Mouse (Mus musculus): ENCODE data around the gene Sowahc. TPM values are rescaled to one million over a fixed set of nuclear protein-coding genes. Genes with fewer than 3 reads are reported as not detected.

Gene Sowahc
- polyA plus RNA-seq, 1 experiment: not detected

GRCm38 (mm10) chr10:59222271-59223101 is 733 bp downstream of the Sowahc start:
- Histone ChIP-seq H3K4me3 (replicated peaks) (peak overlapping the region; percentile 65), H3K27me3 (ENCODE audit: control insufficient read depth) (peaks cover 64% of the 10 kb centered on the region), H3K36me3 (ENCODE audit: control insufficient read depth) (no peaks in the 10 kb centered on the region), H3K9me3 (ENCODE audit: control insufficient read depth, low read length) (peaks cover 9% of the 10 kb centered on the region; the same call in 1 of the 2 replicates), H3K4me1 (ENCODE audit: control insufficient read depth) (peaks cover 20% of the 10 kb centered on the region)
- TF ChIP-seq GATA1 (IDR thresholded peaks at IDR 0.05; ENCODE audit: low read length) (no peak), TAL1 (IDR thresholded peaks at IDR 0.05; ENCODE audit: low read length) (no peak)

GRCm38 (mm10) chr10:59223301-59223700 is 1.5 kb downstream of the Sowahc start:
- no peak for TF ChIP-seq TAL1 (IDR thresholded peaks at IDR 0.05; ENCODE audit: low read length)
- TF ChIP-seq GATA1 (IDR thresholded peaks at IDR 0.05; ENCODE audit: low read length): no peak
- peaks cover 64% of the 10 kb centered on the region for H3K27me3 ChIP-seq (ENCODE audit: control insufficient read depth)
- no peaks in the 10 kb centered on the region for H3K36me3 ChIP-seq (ENCODE audit: control insufficient read depth)
- H3K4me3 ChIP-seq (replicated peaks): no peak overlapping the region
- H3K4me1 ChIP-seq (ENCODE audit: control insufficient read depth): peaks cover 20% of the 10 kb centered on the region
- H3K9me3 ChIP-seq (ENCODE audit: control insufficient read depth, low read length): peaks cover 9% of the 10 kb centered on the region; the same call in 1 of the 2 replicates

- Histone ChIP-seq H3K36me3 (ENCODE audit: control insufficient read depth) (no peaks in the 10 kb centered on the region), H3K27me3 (ENCODE audit: control insufficient read depth) (peaks cover 59% of the 10 kb centered on the region), H3K4me1 (ENCODE audit: control insufficient read depth) (peaks cover 20% of the 10 kb centered on the region), H3K9me3 (ENCODE audit: control insufficient read depth, low read length) (peaks cover 9% of the 10 kb centered on the region; the same call in 1 of the 2 replicates), H3K4me3 (replicated peaks) (no peak overlapping the region)
- no peak for TF ChIP-seq GATA1 (IDR thresholded peaks at IDR 0.05; ENCODE audit: low read length)
- TF ChIP-seq TAL1 (IDR thresholded peaks at IDR 0.05; ENCODE audit: low read length): no peak
These were observed 2.1 kb downstream of the Sowahc start for GRCm38 (mm10) chr10:59223890-59224289.

- no peaks in the 10 kb centered on the region for H3K36me3 ChIP-seq (ENCODE audit: control insufficient read depth)
- TF ChIP-seq GATA1 (IDR thresholded peaks at IDR 0.05; ENCODE audit: low read length) (no peak), TAL1 (IDR thresholded peaks at IDR 0.05; ENCODE audit: low read length) (no peak)
- peaks cover 20% of the 10 kb centered on the region for H3K4me1 ChIP-seq (ENCODE audit: control insufficient read depth)
- no peak overlapping the region for H3K4me3 ChIP-seq (replicated peaks)
- peaks cover 49% of the 10 kb centered on the region for H3K27me3 ChIP-seq (ENCODE audit: control insufficient read depth)
- peaks cover 9% of the 10 kb centered on the region; the same call in 1 of the 2 replicates for H3K9me3 ChIP-seq (ENCODE audit: control insufficient read depth, low read length)
These were observed 3.4 kb downstream of the Sowahc start for GRCm38 (mm10) chr10:59225137-59225536.

- TF ChIP-seq GATA1 (IDR thresholded peaks at IDR 0.05; ENCODE audit: low read length) (no peak), TAL1 (IDR thresholded peaks at IDR 0.05; ENCODE audit: low read length) (no peak)
- H3K4me3 ChIP-seq (replicated peaks): no peak overlapping the region
- H3K27me3 ChIP-seq (ENCODE audit: control insufficient read depth): peaks cover 7% of the 10 kb centered on the region
- H3K4me1 ChIP-seq (ENCODE audit: control insufficient read depth): no peaks in the 10 kb centered on the region
- H3K36me3 ChIP-seq (ENCODE audit: control insufficient read depth): no peaks in the 10 kb centered on the region
- H3K9me3 ChIP-seq (ENCODE audit: control insufficient read depth, low read length): no peaks in the 10 kb centered on the region
These were observed 7.6 kb downstream of the Sowahc start for GRCm38 (mm10) chr10:59229205-59229820.

- Histone ChIP-seq H3K4me3 (replicated peaks) (no peak overlapping the region), H3K27me3 (ENCODE audit: control insufficient read depth) (no peaks in the 10 kb centered on the region), H3K36me3 (ENCODE audit: control insufficient read depth) (no peaks in the 10 kb centered on the region), H3K4me1 (ENCODE audit: control insufficient read depth) (no peaks in the 10 kb centered on the region), H3K9me3 (ENCODE audit: control insufficient read depth, low read length) (no peaks in the 10 kb centered on the region)
- no peak for TF ChIP-seq TAL1 (IDR thresholded peaks at IDR 0.05; ENCODE audit: low read length)
These were observed 13.5 kb downstream of the Sowahc start for GRCm38 (mm10) chr10:59235227-59235626.

- no peaks in the 10 kb centered on the region for H3K36me3 ChIP-seq (ENCODE audit: control insufficient read depth)
- no peak for TF ChIP-seq GATA1 (IDR thresholded peaks at IDR 0.05; ENCODE audit: low read length)
- TF ChIP-seq TAL1 (IDR thresholded peaks at IDR 0.05; ENCODE audit: low read length): no peak
- no peak overlapping the region for H3K4me3 ChIP-seq (replicated peaks)
- H3K27me3 ChIP-seq (ENCODE audit: control insufficient read depth): no peaks in the 10 kb centered on the region
- H3K4me1 ChIP-seq (ENCODE audit: control insufficient read depth): no peaks in the 10 kb centered on the region
- H3K9me3 ChIP-seq (ENCODE audit: control insufficient read depth, low read length): no peaks in the 10 kb centered on the region
These were observed 14.1 kb downstream of the Sowahc start for GRCm38 (mm10) chr10:59235847-59236246.

- TF ChIP-seq TAL1 (IDR thresholded peaks at IDR 0.05; ENCODE audit: low read length): no peak
- TF ChIP-seq GATA1 (IDR thresholded peaks at IDR 0.05; ENCODE audit: low read length): no peak
- no peak overlapping the region for H3K4me3 ChIP-seq (replicated peaks)
- H3K9me3 ChIP-seq (ENCODE audit: control insufficient read depth, low read length): no peaks in the 10 kb centered on the region
- H3K36me3 ChIP-seq (ENCODE audit: control insufficient read depth): no peaks in the 10 kb centered on the region
- H3K27me3 ChIP-seq (ENCODE audit: control insufficient read depth): no peaks in the 10 kb centered on the region
- H3K4me1 ChIP-seq (ENCODE audit: control insufficient read depth): no peaks in the 10 kb centered on the region
These were observed 14.7 kb downstream of the Sowahc start for GRCm38 (mm10) chr10:59236486-59236885.

GRCm38 (mm10) chr10:59237757-59238156 is 16.0 kb downstream of the Sowahc start:
- Histone ChIP-seq H3K36me3 (ENCODE audit: control insufficient read depth) (no peaks in the 10 kb centered on the region), H3K4me3 (replicated peaks) (no peak overlapping the region), H3K9me3 (ENCODE audit: control insufficient read depth, low read length) (peaks cover 4% of the 10 kb centered on the region; the same call in 1 of the 2 replicates), H3K27me3 (ENCODE audit: control insufficient read depth) (no peaks in the 10 kb centered on the region), H3K4me1 (ENCODE audit: control insufficient read depth) (no peaks in the 10 kb centered on the region)
- no peak for TF ChIP-seq TAL1 (IDR thresholded peaks at IDR 0.05; ENCODE audit: low read length)

All from erythroblast, embryonic 14.5 days (primary cell).